Mouse (Mus musculus) kidney, adult 2 months (tissue): Measurements from ENCODE around the gene Uchl4. TPM values are rescaled to one million over a fixed set of nuclear protein-coding genes. Genes with fewer than 3 reads are reported as not detected.

Source experiments
- DNase-seq: peaks from one replicate; pipeline ENCODE4 v3.0.0; 2021
- H3K27ac ChIP-seq: fragments of 200-500 bp; 2 replicates; pipeline ENCODE4 v1.5.1; 2012; ENCODE audit warnings: low read depth, low read length, control low read depth, inconsistent platforms; ENCODE audit not compliant: insufficient read depth
- H3K27me3 ChIP-seq: fragments of 200-500 bp; replicated peaks from 2 replicates; pipeline ENCODE4 v1.6.1; 2012; ENCODE audit warnings: mild to moderate bottlenecking, moderate library complexity, low read length, inconsistent platforms; ENCODE audit not compliant: control insufficient read depth, insufficient read depth
- H3K36me3 ChIP-seq: fragments of 200-500 bp; 2 replicates; pipeline ENCODE4 v1.6.1; 2012; ENCODE audit warnings: mild to moderate bottlenecking, moderate library complexity, low read length, inconsistent platforms; ENCODE audit not compliant: control insufficient read depth, insufficient read depth
- H3K4me1 ChIP-seq: fragments of 200-500 bp; 2 replicates; pipeline ENCODE4 v1.6.1; 2011; ENCODE audit warnings: low read length; ENCODE audit not compliant: control insufficient read depth, insufficient read depth
- H3K4me3 ChIP-seq: fragments of 200-500 bp; 2 replicates; pipeline ENCODE4 v1.5.1; 2011; ENCODE audit warnings: mild to moderate bottlenecking, low read depth, low read length, control low read depth; ENCODE audit not compliant: insufficient read depth
- CTCF ChIP-seq: fragments of 200-500 bp; conservative IDR thresholded peaks from 2 replicates; pipeline ENCODE4 v1.5.1; 2011; ENCODE audit warnings: low read depth, mild to moderate bottlenecking, control low read depth, low read length, moderate library complexity, mixed read lengths; ENCODE audit not compliant: insufficient read depth, insufficient read length
- POLR2A ChIP-seq: fragments of 200-500 bp; IDR thresholded peaks from one replicate; pipeline ENCODE4 v1.6.1; 2011; ENCODE audit warnings: low read depth, low read length, control low read depth
- WGBS: fragments of 180-500 bp; shearing (Covaris S2); methylation state at CpG from one replicate; pipeline ENCODE4 v1.1.7; 2018; 5-methylcytosine and 5-hydroxymethylcytosine counted together
- polyA plus RNA-seq: library from polyadenylated mRNA; depleted of rRNA; stranded (reverse); fragments of >200 nt; gene quantifications from 2 replicates; pipeline ENCODE4 v1.2.3, GENCODE M21; 2012

The Uchl4 gene
- polyA plus RNA-seq, 1 experiment: 0.11 TPM

DNA sequence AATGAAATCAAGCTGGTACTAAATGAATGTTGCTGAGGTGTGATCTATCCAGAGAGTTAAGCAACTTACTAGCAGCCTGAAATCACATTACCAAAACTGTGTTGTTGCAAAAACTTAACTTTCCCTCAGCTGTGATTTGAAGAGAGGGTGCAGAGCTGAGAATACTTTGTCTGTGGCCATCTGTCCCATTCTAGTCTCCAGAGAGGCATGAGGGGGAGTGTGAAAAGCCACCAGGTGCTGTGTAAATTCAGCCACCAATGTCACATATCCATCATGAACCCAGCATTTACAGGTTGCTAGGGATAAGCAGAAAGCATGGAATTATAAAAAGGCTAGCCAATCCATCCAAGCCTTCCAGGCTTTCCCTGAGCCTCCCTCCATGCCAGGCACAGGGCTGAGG, 6.0 kb upstream of the Uchl4 start:
- Histone ChIP-seq H3K36me3 (no peaks in the 10 kb centered on the region), H3K4me3 (no peak overlapping the region), H3K27me3 (no peaks in the 10 kb centered on the region), H3K27ac (no peak overlapping the region), H3K4me1 (peaks cover 13% of the 10 kb centered on the region)
- TF ChIP-seq POLR2A (no peak), CTCF (no peak)
- DNase-seq: no peak

- H3K4me3 ChIP-seq: no peak overlapping the region
- no peaks in the 10 kb centered on the region for H3K36me3 ChIP-seq
- 40% methylated on average over 5 of the region's 5 CpGs for WGBS
- H3K27ac ChIP-seq: peak overlapping the region; percentile 72
- no peaks in the 10 kb centered on the region for H3K27me3 ChIP-seq
- TF ChIP-seq POLR2A (no peak), CTCF (no peak)
- peaks cover 26% of the 10 kb centered on the region for H3K4me1 ChIP-seq
- peak; percentile 72 for DNase-seq
Measured at GRCm38 (mm10) chr9:64231171-64231570, 3.8 kb upstream of the Uchl4 start.

- no peak for TF ChIP-seq CTCF
- TF ChIP-seq POLR2A: no peak
- H3K4me3 ChIP-seq: no peak overlapping the region
- peaks cover 26% of the 10 kb centered on the region for H3K4me1 ChIP-seq
- no peaks in the 10 kb centered on the region for H3K36me3 ChIP-seq
- no peaks in the 10 kb centered on the region for H3K27me3 ChIP-seq
- 65% methylated on average over 3 of the region's 3 CpGs for WGBS
- DNase-seq: no peak
- peak overlapping the region; percentile 72 for H3K27ac ChIP-seq
Measured at GRCm38 (mm10) chr9:64231674-64232073, 3.3 kb upstream of the Uchl4 start.

- no peak overlapping the region for H3K4me3 ChIP-seq
- 52% methylated on average over 9 of the region's 9 CpGs for WGBS
- H3K36me3 ChIP-seq: no peaks in the 10 kb centered on the region
- H3K4me1 ChIP-seq: peaks cover 26% of the 10 kb centered on the region
- no peak for TF ChIP-seq POLR2A
- no peak for TF ChIP-seq CTCF
- DNase-seq: peak; percentile 51
- peak overlapping the region; percentile 18; the same call in 1 of the 2 replicates for H3K27ac ChIP-seq
- no peaks in the 10 kb centered on the region for H3K27me3 ChIP-seq
Measured at GRCm38 (mm10) chr9:64232257-64232957, 2.6 kb upstream of the Uchl4 start.

DNA sequence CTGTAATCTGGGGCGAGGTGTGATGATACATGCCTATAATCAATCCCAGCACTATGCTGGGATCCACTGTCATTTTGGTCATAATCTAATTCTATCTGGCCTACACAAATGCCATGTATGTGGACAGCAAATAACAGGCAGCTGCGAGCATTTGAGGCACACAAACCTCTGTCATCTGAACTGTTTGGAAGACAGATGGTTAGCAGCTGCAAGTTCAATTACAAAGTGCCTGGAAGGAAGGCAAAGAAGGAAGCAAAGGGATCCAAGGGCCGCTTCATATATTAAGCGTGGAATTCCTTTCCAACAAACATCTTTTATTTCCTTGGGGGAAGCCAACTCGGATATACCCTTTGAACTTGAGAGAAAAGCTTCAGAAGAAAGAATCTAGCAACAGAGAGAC, 1.3 kb upstream of the Uchl4 start:
- H3K27me3 ChIP-seq: no peaks in the 10 kb centered on the region
- TF ChIP-seq POLR2A (no peak), CTCF (no peak)
- peaks cover 26% of the 10 kb centered on the region for H3K4me1 ChIP-seq
- no peak overlapping the region for H3K4me3 ChIP-seq
- peak; percentile 32 for DNase-seq
- H3K36me3 ChIP-seq: no peaks in the 10 kb centered on the region
- H3K27ac ChIP-seq: peak overlapping the region; percentile 78
- WGBS: 58% methylated on average over 5 of the region's 5 CpGs

DNA sequence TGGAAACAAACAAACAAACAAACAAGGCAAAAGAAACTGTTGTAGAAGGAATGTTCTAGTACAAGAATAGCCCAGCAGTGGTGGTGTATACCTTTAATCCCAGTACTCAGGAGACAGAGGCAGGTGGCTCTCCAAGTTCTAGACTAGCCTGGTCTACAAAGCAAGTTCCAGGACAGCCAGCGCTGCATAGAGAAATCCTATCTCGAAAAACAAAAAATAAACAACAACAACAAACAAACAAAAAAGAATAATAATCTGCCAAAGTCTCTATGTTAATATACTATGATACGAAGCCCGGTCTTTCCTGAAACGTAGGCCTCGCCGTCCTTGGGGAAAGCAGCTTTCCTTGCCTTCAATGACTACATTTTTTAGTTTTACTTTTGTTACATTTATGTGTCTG, 1.1 kb downstream of the Uchl4 start:
- no peak overlapping the region for H3K4me3 ChIP-seq
- no peaks in the 10 kb centered on the region for H3K27me3 ChIP-seq
- no peaks in the 10 kb centered on the region for H3K36me3 ChIP-seq
- H3K4me1 ChIP-seq: peaks cover 33% of the 10 kb centered on the region
- 99% methylated on average over 7 of the region's 7 CpGs for WGBS
- H3K27ac ChIP-seq: no peak overlapping the region
- DNase-seq: no peak
- TF ChIP-seq POLR2A (no peak), CTCF (no peak)

DNA sequence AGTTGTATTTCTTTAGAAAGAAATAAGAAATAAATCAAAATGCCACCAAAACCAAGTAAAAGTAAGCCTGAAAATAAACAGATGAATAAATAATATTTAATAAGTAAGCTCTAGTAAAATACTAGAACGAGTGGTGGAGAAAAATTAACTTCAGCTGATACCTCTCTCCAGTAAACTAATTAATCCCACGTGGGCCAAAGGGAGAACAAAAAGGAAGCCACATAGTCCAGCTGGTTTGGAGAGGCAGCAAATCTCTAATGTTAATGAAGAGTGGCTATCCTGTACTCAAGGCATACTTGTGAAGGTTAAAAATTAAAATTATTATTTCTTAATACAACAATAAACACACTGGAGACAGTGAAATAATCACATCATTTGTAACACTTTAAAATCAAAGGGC, 5.1 kb downstream of the Uchl4 start:
- TF ChIP-seq POLR2A (no peak), CTCF (no peak)
- WGBS: 14% methylated on average over 2 of the region's 2 CpGs
- H3K27ac ChIP-seq: no peak overlapping the region
- H3K4me3 ChIP-seq: no peak overlapping the region
- no peaks in the 10 kb centered on the region for H3K36me3 ChIP-seq
- peaks cover 26% of the 10 kb centered on the region for H3K4me1 ChIP-seq
- no peaks in the 10 kb centered on the region for H3K27me3 ChIP-seq
- DNase-seq: peak; percentile 69
